Mouse (Mus musculus) liver, postnatal 0 days (tissue): ENCODE data around the gene Mtx3.

Source experiments
- CTCF ChIP-seq: sonication (generic); IDR thresholded peaks from 2 replicates; pipeline ENCODE4 v1.5.1; 2016; ENCODE audit warnings: antibody characterized with exemption, low read depth
- EP300 ChIP-seq: IDR thresholded peaks from 2 replicates; pipeline ENCODE4 v1.6.1; 2016; ENCODE audit warnings: antibody characterized with exemption, low read depth, mild to moderate bottlenecking

DNA sequence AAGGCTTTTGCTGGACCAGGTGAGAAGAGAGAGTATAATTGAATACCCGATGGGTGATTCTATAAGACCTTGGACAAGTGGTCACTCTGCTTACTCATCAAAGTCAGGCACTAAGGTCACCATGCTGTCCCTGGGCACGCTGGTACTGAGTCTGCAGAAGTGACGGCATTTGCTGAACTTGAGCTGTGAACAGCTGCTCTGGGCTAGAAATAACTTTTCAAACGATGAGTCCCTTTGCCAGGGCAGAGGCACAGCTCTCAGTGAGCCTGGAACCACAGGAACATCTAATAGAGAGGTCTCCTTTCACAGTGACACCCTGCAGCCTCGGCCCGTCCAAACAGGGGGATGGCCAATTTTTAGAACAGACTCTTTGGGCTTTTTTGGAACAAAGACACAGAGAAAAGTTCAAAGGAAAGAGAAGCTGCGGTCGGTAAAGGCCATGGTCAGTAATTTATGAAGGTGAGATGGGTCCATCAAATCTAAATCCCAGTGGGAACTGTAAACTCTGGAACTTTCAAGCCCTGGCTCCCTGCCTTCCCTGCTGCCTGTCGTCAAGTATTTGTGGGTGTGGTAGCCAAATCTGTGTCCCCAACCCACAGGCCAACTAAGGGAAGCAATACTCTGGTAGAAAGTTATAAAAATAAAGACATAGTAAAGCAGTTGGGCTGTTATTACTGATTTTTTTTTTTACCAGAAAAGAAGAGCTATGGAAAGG is 37.9 kb downstream of the Mtx3 start:
- TF ChIP-seq CTCF (no peak), EP300 (no peak)
